ENCODE assay signal across 15 mouse cellular contexts in the genomic region with DNA sequence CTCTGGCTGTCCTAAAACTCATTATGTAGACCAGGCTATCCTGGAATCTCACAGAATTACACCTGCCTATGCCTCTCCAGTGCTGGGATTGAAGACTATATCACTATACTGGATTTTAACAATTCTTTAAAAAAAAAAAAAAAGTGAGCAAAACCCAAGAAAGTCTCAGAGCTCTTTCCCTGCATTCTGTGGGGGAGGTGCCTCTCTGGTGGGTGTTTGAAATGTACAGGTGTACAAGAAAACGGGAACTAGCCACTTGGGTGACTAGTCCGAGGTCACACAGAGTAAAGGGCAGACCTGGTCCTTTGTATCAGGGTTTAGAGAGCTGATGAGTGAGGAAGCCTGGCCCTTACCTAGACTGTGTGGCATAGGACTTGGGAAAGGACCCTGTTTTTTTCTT. TPM values are rescaled to one million over a fixed set of nuclear protein-coding genes. Genes with fewer than 3 reads are reported as not detected.
DNase-seq lines count a peak whose midpoint lies in the region; ATAC-seq and TF ChIP-seq lines count a peak whose summit lies in the region.
"Had no signal": no experiment of that assay in that cellular context is flagged by ENCODE, and none has a peak within 500 bp of the region (broad histone marks: within the 10 kb centered on the region; RNA-seq: fewer than 3 reads in every experiment).

No protein-coding gene starts in this region.

- dilution Hi-C loops in CH12.LX (cut with MboI; ENCODE audit: extremely low pct_ligation_motif_present, extremely low pct_unique_long_range_greater_than_20kb, low sequenced_read_pairs) = no loop called here

- TF ChIP-seq EP300 in CH12.LX (IDR thresholded peaks at IDR 0.05; ENCODE audit: low read length) = 0 out of 2 replicates have a peak, but pooled peaks have one; percentile 36

- no peak overlapping the region for H3K27ac ChIP-seq in heart, embryonic 13.5 days (replicated peaks)
- H3K27ac ChIP-seq in CH12.LX (ENCODE audit: insufficient read depth, low read depth) = no peak overlapping the region
- H3K27ac ChIP-seq: embryonic facial prominence, embryonic 10.5 days; hindbrain, embryonic 15.5 days; limb, embryonic 15.5 days; midbrain, embryonic 12.5 days had no signal

- 85% methylated on average over 2 of the region's 2 CpGs for WGBS in heart, embryonic 13.5 days
- WGBS in lung, adult 2 months = 57% methylated on average over 2 of the region's 2 CpGs

- no peak for TF ChIP-seq CTCF in lung, adult 2 months (IDR thresholded peaks at IDR 0.05; ENCODE audit: insufficient read depth, low read length)
- no peak for TF ChIP-seq CTCF in CH12.LX (conservative IDR thresholded peaks at IDR 0.05 in 1 of 2, IDR thresholded peaks at IDR 0.05 in 1 of 2; ENCODE audit: low read depth in 2 of 2, low read length in 2 of 2)

- no peak overlapping the region for H3ac ChIP-seq in myocyte (ENCODE audit: control insufficient read depth, insufficient read length)

- no peak overlapping the region; the same call in 1 of the 2 replicates for H3K9ac ChIP-seq in heart, embryonic 13.5 days
- H3K9ac ChIP-seq in CH12.LX (ENCODE audit: insufficient read depth, low read depth) = peak overlapping the region; percentile 39
- H3K9ac ChIP-seq: limb, embryonic 15.5 days; midbrain, embryonic 12.5 days had no signal

- TF ChIP-seq RAD21 in CH12.LX (IDR thresholded peaks at IDR 0.05; ENCODE audit: low read depth, low read length) = no peak

- H3K27me3 ChIP-seq in heart, embryonic 13.5 days (replicated peaks) = no peaks in the 10 kb centered on the region
- no peaks in the 10 kb centered on the region for H3K27me3 ChIP-seq in CH12.LX (replicated peaks)
- H3K27me3 ChIP-seq in myocyte (ENCODE audit: control insufficient read depth, insufficient read depth, insufficient read length) = no peaks in the 10 kb centered on the region
- H3K27me3 ChIP-seq: hindbrain, embryonic 15.5 days; limb, embryonic 15.5 days; midbrain, embryonic 12.5 days had no signal

- ATAC-seq in heart, embryonic 13.5 days (ENCODE audit: extremely low read depth, insufficient number of reproducible peaks, low FRiP score, low TSS enrichment) = no peak

- DNase-seq in heart, postnatal 10 days = no peak
- no peak for DNase-seq in lung, adult 2 months
- no peak for DNase-seq in lung, postnatal 25 days (ENCODE audit: low spot score)
- DNase-seq in CH12.LX (ENCODE audit: extremely low read depth) = peak; percentile 44
- no peak for DNase-seq in embryo, embryonic 10.5 days (ENCODE audit: low spot score)
- DNase-seq: cerebellum, adult 2 months; kidney, adult 11 months; spleen, adult 18-20 months; thymus, adult 2 months had no signal

- in situ Hi-C loops in CH12.LX (cut with MboI; ENCODE audit: low pct_ligation_motif_present, low pct_unique_long_range_greater_than_20kb, low sequenced_read_pairs) = no loop called here

- peak overlapping the region; percentile 81 for H3K4me2 ChIP-seq in heart, embryonic 13.5 days
- H3K4me2 ChIP-seq in CH12.LX (ENCODE audit: insufficient read depth, low read depth, poor library complexity, severe bottlenecking) (no peak overlapping the region; the same call in 1 of the 2 replicates), myocyte (ENCODE audit: low read depth) (no peak overlapping the region)

- peak overlapping the region; percentile 80; the same call in 1 of the 2 replicates for H3K4me3 ChIP-seq in heart, embryonic 13.5 days
- peak overlapping the region; percentile 19 for H3K4me3 ChIP-seq in lung, adult 2 months (replicated peaks; ENCODE audit: extremely low read depth, low read depth, low read length)
- H3K4me3 ChIP-seq in CH12.LX (replicated peaks in 1 of 3; ENCODE audit: low read depth in 2 of 3, low read length in 2 of 3, poor library complexity in 1 of 3) = no peak overlapping the region
- peak overlapping the region; percentile 98 for H3K4me3 ChIP-seq in myocyte

- peaks cover 32% of the 10 kb centered on the region for H3K79me2 ChIP-seq in CH12.LX (replicated peaks; ENCODE audit: control insufficient read depth, extremely low read depth, insufficient read depth, poor library complexity, severe bottlenecking)
- H3K79me2 ChIP-seq in myocyte (ENCODE audit: control insufficient read depth, insufficient read depth) = peaks cover 82% of the 10 kb centered on the region

- no peaks in the 10 kb centered on the region for H3K9me3 ChIP-seq in heart, embryonic 13.5 days
- H3K9me3 ChIP-seq in CH12.LX (replicated peaks; ENCODE audit: low read length) = no peaks in the 10 kb centered on the region
- H3K9me3 ChIP-seq: embryonic facial prominence, embryonic 10.5 days; hindbrain, embryonic 15.5 days; limb, embryonic 15.5 days; midbrain, embryonic 12.5 days had no signal

- H3K36me3 ChIP-seq in heart, embryonic 13.5 days = peaks cover 7% of the 10 kb centered on the region
- H3K36me3 ChIP-seq in CH12.LX (replicated peaks in 1 of 2; ENCODE audit: control insufficient read depth in 1 of 2, insufficient read depth in 1 of 2, low read length in 1 of 2) (peaks cover 0 to 12% of the 10 kb centered on the region in 2 experiments), myocyte (ENCODE audit: control insufficient read depth, insufficient read depth) (no peaks in the 10 kb centered on the region)
- H3K36me3 ChIP-seq: embryonic facial prominence, embryonic 10.5 days; hindbrain, embryonic 15.5 days; limb, embryonic 15.5 days; midbrain, embryonic 12.5 days had no signal

- intact Hi-C loops in heart, postnatal 10 days (cut with DNase I) = loop anchor here (5.0 kb wide), 1 partner anchor 155 kb away; the partner anchor contains the start of gene Alad

- H3K4me1 ChIP-seq in heart, embryonic 13.5 days = peaks cover 24% of the 10 kb centered on the region
- H3K4me1 ChIP-seq in lung, adult 2 months (ENCODE audit: control insufficient read depth, insufficient read depth, low read length) = peaks cover 14% of the 10 kb centered on the region
- peaks cover 2 to 29% of the 10 kb centered on the region in 2 experiments; a peak in 2 of 4 replicates for H3K4me1 ChIP-seq in CH12.LX (ENCODE audit: control insufficient read depth in 1 of 2, insufficient read depth in 2 of 2)

- no peak for TF ChIP-seq POLR2A in lung, adult 2 months (IDR thresholded peaks at IDR 0.05; ENCODE audit: borderline replicate concordance, extremely low read depth, low read depth, low read length)
- TF ChIP-seq POLR2A in CH12.LX (IDR thresholded peaks at IDR 0.05; ENCODE audit: low read depth, low read length) (no peak), myocyte (IDR thresholded peaks at IDR 0.05; ENCODE audit: insufficient read length, low read depth) (no peak)

TF ChIP-seq in CH12.LX, 34 proteins besides CTCF, POLR2A, EP300 and RAD21:
- TF ChIP-seq TCF12 (IDR thresholded peaks at IDR 0.05; ENCODE audit: low read depth, low read length) (0 out of 2 replicates have a peak, but pooled peaks have one; percentile 26), ZMIZ1 (IDR thresholded peaks at IDR 0.05; ENCODE audit: low read depth, low read length) (no peak), MXI1 (IDR thresholded peaks at IDR 0.05; ENCODE audit: low read depth, low read length) (no peak), NELFE (IDR thresholded peaks at IDR 0.05; ENCODE audit: low read depth, low read length) (no peak), ZNF384 (IDR thresholded peaks at IDR 0.05; ENCODE audit: low read depth, low read length) (peak; percentile 80), UBTF (IDR thresholded peaks at IDR 0.05; ENCODE audit: low read depth, low read length) (no peak), MAFK (IDR thresholded peaks at IDR 0.05; ENCODE audit: insufficient replicate concordance, low read length) (no peak)
TF ChIP-seq in CH12.LX: peak in this region for 2.

TF ChIP-seq in myocyte, 11 proteins besides CTCF, POLR2A, EP300 and RAD21:
- TF ChIP-seq SRF (IDR thresholded peaks at IDR 0.05; ENCODE audit: control insufficient read depth, insufficient read length, low read depth) (no peak), CEBPB (IDR thresholded peaks at IDR 0.05; ENCODE audit: insufficient read depth, poor library complexity, severe bottlenecking) (no peak), USF1 (IDR thresholded peaks at IDR 0.05; ENCODE audit: low read depth) (no peak), MYOG (IDR thresholded peaks at IDR 0.05; ENCODE audit: control insufficient read depth in 1 of 3, insufficient read depth in 1 of 3, insufficient read length in 2 of 3, low read depth in 2 of 3) (no peak), MYOD1 (IDR thresholded peaks at IDR 0.05; ENCODE audit: control insufficient read depth in 1 of 3, insufficient read length in 2 of 3, low read depth in 2 of 3) (no peak), POLR2AphosphoS2 (IDR thresholded peaks at IDR 0.05; ENCODE audit: insufficient read length, low read depth) (no peak), TCF12 (IDR thresholded peaks at IDR 0.05; ENCODE audit: insufficient read depth, poor library complexity, severe bottlenecking) (no peak)

RNA-seq across cellular contexts. Expression of gene Slc31a1, which starts 1.9 kb away (rescaled TPM):
- polyA plus RNA-seq in heart, embryonic 13.5 days (2015; fragmentation: Nextera tagmentation; extraction: Ambion mirVana) = 41.2 and 42.4 TPM in 2 replicates
- total RNA-seq in heart, postnatal 10 days (2021) = 10 to 100 TPM; 31.3 to 31.8 TPM
- 23.2 and 29.3 TPM in 2 replicates for polyA plus RNA-seq in lung, adult 2 months (2012; rRNA removed)
- total RNA-seq in CH12.LX (2012; rRNA removed) = 14.0 and 16.5 TPM in 2 replicates
- 18.1 and 19.7 TPM in 2 replicates for total RNA-seq in CH12.LX (2014; rRNA removed)
- 30.3 and 32.5 TPM in 2 replicates for polyA plus RNA-seq in CH12.LX (2012; ENCODE audit: insufficient read length, low read depth)
- 22.5 TPM for polyA plus RNA-seq in myocyte (2012; fragmentation: generic; extraction: Trizol)

RNA-seq across cellular contexts. Expression of gene Fkbp15, which starts 2.1 kb away (rescaled TPM):
- 16.7 and 17.8 TPM in 2 replicates for polyA plus RNA-seq in heart, embryonic 13.5 days (2015; fragmentation: Nextera tagmentation; extraction: Ambion mirVana)
- total RNA-seq in heart, postnatal 10 days (2021) = 10 to 100 TPM; 25.5 to 25.8 TPM
- polyA plus RNA-seq in lung, adult 2 months (2012; rRNA removed) = 35.6 and 41.5 TPM in 2 replicates
- total RNA-seq in CH12.LX (2012; rRNA removed) (30.4 and 30.8 TPM in 2 replicates), CH12.LX (2014; rRNA removed) (24.0 and 25.9 TPM in 2 replicates)
- polyA plus RNA-seq in CH12.LX (2012; ENCODE audit: insufficient read length, low read depth) (32.9 and 35.1 TPM in 2 replicates), myocyte (2012; fragmentation: generic; extraction: Trizol) (18.4 TPM)

RNA-seq across cellular contexts. Expression of gene Cdc26, which starts 46.0 kb away (rescaled TPM):
- polyA plus RNA-seq in heart, embryonic 13.5 days (2015; fragmentation: Nextera tagmentation; extraction: Ambion mirVana) = 82.1 and 85.2 TPM in 2 replicates
- 10 to 100 TPM; 47.3 to 58.5 TPM for total RNA-seq in heart, postnatal 10 days (2021)
- polyA plus RNA-seq in lung, adult 2 months (2012; rRNA removed) = 20.9 and 31.5 TPM in 2 replicates
- total RNA-seq in CH12.LX (2012; rRNA removed) (78.2 and 103 TPM in 2 replicates), CH12.LX (2014; rRNA removed) (256 and 258 TPM in 2 replicates)
- polyA plus RNA-seq in CH12.LX (2012; ENCODE audit: insufficient read length, low read depth) (105 and 125 TPM in 2 replicates), myocyte (2012; fragmentation: generic; extraction: Trizol) (49.2 TPM)

RNA-seq across cellular contexts. Expression of gene Prpf4, which starts 46.2 kb away (rescaled TPM):
- 11.6 and 13.8 TPM in 2 replicates for polyA plus RNA-seq in heart, embryonic 13.5 days (2015; fragmentation: Nextera tagmentation; extraction: Ambion mirVana)
- 10 to 100 TPM; 10.9 to 11.5 TPM for total RNA-seq in heart, postnatal 10 days (2021)
- polyA plus RNA-seq in lung, adult 2 months (2012; rRNA removed) = 6.3 and 7.9 TPM in 2 replicates
- total RNA-seq in CH12.LX (2012; rRNA removed) = 18.1 and 22.5 TPM in 2 replicates
- 33.5 and 33.9 TPM in 2 replicates for total RNA-seq in CH12.LX (2014; rRNA removed)
- 31.6 and 33.7 TPM in 2 replicates for polyA plus RNA-seq in CH12.LX (2012; ENCODE audit: insufficient read length, low read depth)
- 6.0 TPM for polyA plus RNA-seq in myocyte (2012; fragmentation: generic; extraction: Trizol)

Comparison
In these comparisons a context has a peak if more than half of its experiments do, and no peak if none do; other contexts are left out.
1. H3K4me3 ChIP-seq: peak in heart, embryonic 13.5 days (single experiment), lung, adult 2 months (single experiment) and myocyte (single experiment); none in CH12.LX (0 of 3).